Mouse (Mus musculus) spleen, postnatal 10 days (tissue): ENCODE measurements around the gene Coch.
"Not testable (repeated sequence)": the region's sequence is repeated elsewhere in the genome, so short reads cannot be mapped to it uniquely, and the experiment has no call there.

Source experiments
- DNase-seq, 2 experiments: peaks; one replicate each; pipeline ENCODE4 v3.0.0; 2021 to 2022; ENCODE audit warnings: low spot score in 2 of 2

Coch gene

DNA sequence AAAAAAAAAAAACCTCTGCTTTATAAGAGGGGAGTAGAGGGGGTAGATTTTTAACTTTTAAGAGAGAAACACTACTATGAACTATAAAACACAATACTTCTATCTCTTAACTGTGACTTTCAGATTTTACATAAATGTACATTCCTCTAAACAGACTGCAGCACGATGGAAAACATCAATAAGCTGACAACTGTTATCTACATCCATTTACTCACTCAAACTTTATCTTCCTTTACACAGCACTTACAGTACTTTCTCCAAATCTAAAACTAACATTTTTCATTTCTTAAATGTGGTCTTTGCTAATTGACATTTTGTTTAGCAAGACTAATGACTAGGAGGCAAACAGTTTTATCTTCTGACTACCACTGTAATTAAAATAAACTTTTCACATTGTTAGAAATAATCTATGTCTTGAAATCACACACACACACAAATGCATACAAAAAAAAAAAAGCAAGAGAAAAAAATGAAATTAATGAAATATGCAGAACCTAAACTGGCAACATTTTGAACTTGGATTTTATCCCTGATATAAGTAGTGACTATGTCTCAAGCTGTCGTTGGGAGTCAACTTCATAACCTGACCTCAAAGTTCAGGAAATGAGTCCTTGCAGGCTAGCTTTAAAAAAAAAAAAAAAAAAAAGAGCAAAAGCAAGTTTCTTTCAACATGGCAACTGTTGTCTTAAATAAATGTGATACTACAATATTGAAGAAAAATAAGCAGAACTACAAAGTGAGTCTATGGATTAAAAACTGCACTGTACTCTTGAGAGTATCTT, 43.7 kb downstream of the Coch start:
- no peak for DNase-seq

DNA sequence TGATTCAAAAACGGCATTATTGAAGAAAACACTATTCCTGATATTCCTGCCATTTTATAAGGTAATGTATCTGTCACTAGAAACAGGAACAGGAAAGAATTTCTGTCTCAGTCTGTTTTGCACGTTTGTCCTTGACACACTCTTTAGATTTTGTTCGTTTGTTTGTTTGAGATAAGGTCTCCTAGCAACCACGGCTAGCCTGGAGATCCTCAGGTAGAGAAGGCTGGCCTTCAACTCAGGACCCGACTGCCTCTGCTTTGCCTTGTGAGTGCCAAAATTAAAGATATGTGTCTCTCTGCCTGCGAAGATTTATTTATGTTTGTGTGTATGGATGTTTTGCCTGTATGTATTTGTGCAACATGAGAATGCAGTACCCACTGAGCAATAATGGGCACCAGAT, 48.7 kb downstream of the Coch start:
- no peak for DNase-seq

DNA sequence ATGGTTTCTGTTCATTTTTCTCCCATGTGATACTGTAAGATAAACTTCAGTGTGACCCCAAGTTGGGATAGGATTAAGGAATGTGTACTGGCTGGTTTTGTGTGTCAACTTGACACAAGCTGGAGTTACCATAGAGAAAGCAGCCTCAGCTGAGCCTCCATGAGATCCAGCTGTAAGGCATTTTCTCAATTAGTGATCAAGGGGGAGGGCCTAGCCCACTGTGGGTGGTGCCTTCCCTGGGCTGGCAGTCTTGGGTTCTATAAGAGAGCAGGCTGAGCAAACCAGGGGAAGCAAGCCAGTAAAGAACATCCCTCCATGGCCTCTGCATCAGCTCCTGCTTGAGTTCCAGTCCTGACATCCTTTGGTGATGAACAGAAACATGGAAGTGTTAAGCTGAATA, 56.3 kb downstream of the Coch start:
- not testable (repeated sequence) for DNase-seq
